Mouse (Mus musculus) layer of hippocampus, adult 9-10 months (tissue): ENCODE results near the gene Hist1h4c.

Experiments used
- DNase-seq: peaks from one replicate; pipeline ENCODE4 v3.0.0; 2022; ENCODE audit warnings: low spot score

The Hist1h4c gene

GRCm38 (mm10) chr13:23698300-23698693 lies at the start of gene Hist1h4c:
Gene Hist1h4c (minus strand): TSS chr13:23698454.
- DNase-seq, result peak; percentile 100

GRCm38 (mm10) chr13:23747892-23748288 lies 49.6 kb upstream of the Hist1h4c start:
- DNase-seq, result no peak

- DNase-seq, result no peak
Measured at GRCm38 (mm10) chr13:23747081-23747891, 49.0 kb upstream of the Hist1h4c start.

- DNase-seq, result peak; percentile 86
Measured at GRCm38 (mm10) chr13:23746201-23747080, 48.2 kb upstream of the Hist1h4c start, which contains the start of gene Hist1h2bb. Gene Hist1h2bb (plus strand): TSS chr13:23746734.

- peak; percentile 78 for DNase-seq
Measured at GRCm38 (mm10) chr13:23745381-23746161, 47.3 kb upstream of the Hist1h4c start, which contains the start of gene Hist1h3c. Gene Hist1h3c (minus strand): TSS chr13:23745602.

- DNase-seq, result no peak
Measured at GRCm38 (mm10) chr13:23744421-23745380, 46.4 kb upstream of the Hist1h4c start.

- DNase-seq, result no peak
Measured at GRCm38 (mm10) chr13:23743963-23744362, 45.7 kb upstream of the Hist1h4c start.

- DNase-seq, result no peak
Measured at GRCm38 (mm10) chr13:23743215-23743614, 45.0 kb upstream of the Hist1h4c start.

- no peak for DNase-seq
Measured at GRCm38 (mm10) chr13:23742007-23742406, 43.8 kb upstream of the Hist1h4c start.

GRCm38 (mm10) chr13:23740910-23741309 lies 42.7 kb upstream of the Hist1h4c start:
- no peak for DNase-seq

- no peak for DNase-seq
Measured at GRCm38 (mm10) chr13:23740256-23740840, 42.1 kb upstream of the Hist1h4c start.

GRCm38 (mm10) chr13:23739922-23740252 lies 41.6 kb upstream of the Hist1h4c start:
- DNase-seq, result no peak

GRCm38 (mm10) chr13:23739069-23739921 lies 41.0 kb upstream of the Hist1h4c start:
- peak; percentile 89 for DNase-seq

GRCm38 (mm10) chr13:23738677-23739068 lies 40.4 kb upstream of the Hist1h4c start, which contains the start of gene Hist1h1c:
Gene Hist1h1c (plus strand): TSS chr13:23738808.
- peak; percentile 69 for DNase-seq

- no peak for DNase-seq
Measured at GRCm38 (mm10) chr13:23738041-23738440, 39.8 kb upstream of the Hist1h4c start.

- no peak for DNase-seq
Measured at GRCm38 (mm10) chr13:23737091-23737490, 38.8 kb upstream of the Hist1h4c start.

- DNase-seq, result no peak
Measured at GRCm38 (mm10) chr13:23732156-23732804, 34.0 kb upstream of the Hist1h4c start.

- DNase-seq, result no peak
Measured at GRCm38 (mm10) chr13:23730479-23730878, 32.2 kb upstream of the Hist1h4c start.

GRCm38 (mm10) chr13:23729706-23730105 lies 31.5 kb upstream of the Hist1h4c start:
- DNase-seq, result no peak
